Mouse (Mus musculus) B cell, adult 62 days (primary cell): ENCODE measurements around the gene Tnfrsf22. TPM values are rescaled to one million over a fixed set of nuclear protein-coding genes. Genes with fewer than 3 reads are reported as not detected.

Experiments
- total RNA-seq: library from RNA; stranded (reverse); gene quantifications from 4 replicates; pipeline ENCODE4 v1.2.4, GENCODE M21; 2023

The Tnfrsf22 gene
- 4.8 to 5.8 TPM (median 5.1 TPM) in 4 replicates for total RNA-seq

GRCm38 (mm10) chr7:143649034-143649768 lies at the start of gene Tnfrsf22:
Tnfrsf22 (minus strand) TSS chr7:143649661.

GRCm38 (mm10) chr7:143685359-143686067 lies 36.1 kb upstream of the Tnfrsf22 start, which contains the start of gene Tnfrsf23:
Tnfrsf23 (minus strand) TSS chr7:143685872.

GRCm38 (mm10) chr7:143628540-143628939 lies 20.9 kb downstream of the Tnfrsf22 start, which contains the start of gene Tnfrsf26:
Tnfrsf26 (minus strand) TSS chr7:143628722.

GRCm38 (mm10) chr7:143599428-143600230 lies 49.8 kb downstream of the Tnfrsf22 start, which contains the start of gene Cars:
Cars (minus strand) TSS chr7:143600090.

Other genes starting within 250 kb of the Tnfrsf22 start
- 0.89 to 1.7 TPM (median 1.2 TPM) in 4 replicates for gene Cdkn1c, start 188.6 kb downstream of the Tnfrsf22 start, total RNA-seq
- gene Slc22a18, start 175.9 kb downstream of the Tnfrsf22 start, total RNA-seq: not detected in 4 replicates
- not detected in 4 replicates for gene Phlda2, start 146.5 kb downstream of the Tnfrsf22 start, total RNA-seq
- gene Nap1l4, start 100.6 kb downstream of the Tnfrsf22 start, total RNA-seq: 142 to 164 TPM (median 150 TPM) in 4 replicates
- gene Cars, start 49.6 kb downstream of the Tnfrsf22 start, total RNA-seq: 56.7 to 59.4 TPM (median 57.8 TPM) in 4 replicates
- gene Tnfrsf26, start 20.9 kb downstream of the Tnfrsf22 start, total RNA-seq: 6.8 to 8.3 TPM (median 7.0 TPM) in 4 replicates
- gene Tnfrsf23, start 36.2 kb upstream of the Tnfrsf22 start, total RNA-seq: 0.82 to 1.6 TPM (median 1.1 TPM) in 4 replicates
- 35.8 to 43.2 TPM (median 39.0 TPM) in 4 replicates for gene Osbpl5, start 107.3 kb upstream of the Tnfrsf22 start, total RNA-seq
- not detected in 4 replicates for gene Mrgprg, start 117.3 kb upstream of the Tnfrsf22 start, total RNA-seq
- 10.7 to 13.3 TPM (median 11.6 TPM) in 4 replicates for gene Mrgpre, start 134.8 kb upstream of the Tnfrsf22 start, total RNA-seq
- 17.8 to 21.0 TPM (median 19.2 TPM) in 4 replicates for gene Nadsyn1, start 173.2 kb upstream of the Tnfrsf22 start, total RNA-seq
- 14.4 to 19.9 TPM (median 16.5 TPM) in 4 replicates for gene Dhcr7, start 173.5 kb upstream of the Tnfrsf22 start, total RNA-seq
- gene Gm498, start 217.2 kb upstream of the Tnfrsf22 start, total RNA-seq: not detected in 4 replicates